Mouse (Mus musculus) layer of hippocampus, adult 9-10 months (tissue): ENCODE data around the gene Nmrk2.

Experiments
- DNase-seq: peaks from one replicate; pipeline ENCODE4 v3.0.0; 2022; ENCODE audit warnings: low spot score

Gene Nmrk2

DNA sequence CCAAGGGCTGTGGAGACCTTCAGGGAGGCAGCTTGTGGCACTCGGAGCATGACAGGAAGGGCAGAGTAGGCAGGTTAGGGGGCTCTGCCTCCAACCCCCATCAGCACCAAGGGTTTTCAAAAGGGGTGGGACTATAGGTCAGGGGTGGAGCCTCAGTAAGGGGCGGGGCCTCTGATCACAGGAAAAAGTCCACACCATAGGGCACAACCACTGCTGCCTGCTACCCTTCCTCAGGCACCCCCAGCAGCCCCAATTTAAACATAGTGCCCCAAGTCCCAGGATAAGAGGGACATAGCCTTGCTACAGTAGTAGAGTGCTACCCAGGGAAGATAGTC is 39.6 kb downstream of the Nmrk2 start:
- DNase-seq: no peak

- no peak for DNase-seq
These were observed 40.1 kb downstream of the Nmrk2 start for GRCm38 (mm10) chr10:81161602-81162317.

- DNase-seq: no peak
These were observed 47.1 kb downstream of the Nmrk2 start for GRCm38 (mm10) chr10:81154736-81155135.

DNA sequence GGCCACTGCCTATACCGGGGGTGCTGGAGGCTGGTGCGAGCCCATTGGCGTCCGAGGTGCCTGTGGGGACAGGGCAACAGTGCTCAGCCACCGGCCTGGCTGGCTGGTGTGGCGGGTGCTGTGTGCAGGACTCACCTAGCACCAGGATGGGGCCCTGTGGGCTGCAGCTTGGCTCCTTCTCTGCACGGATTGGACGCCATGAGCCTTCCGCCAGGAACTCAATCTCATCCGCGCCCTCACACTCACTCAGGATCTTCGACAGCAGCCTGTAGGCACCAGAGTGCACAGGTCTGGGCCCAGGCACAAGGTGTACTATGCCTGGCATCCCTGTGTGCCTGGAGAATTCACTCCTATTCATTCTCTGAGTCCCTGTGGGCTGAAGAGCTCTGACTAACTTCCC is 47.5 kb downstream of the Nmrk2 start:
- no peak for DNase-seq

DNA sequence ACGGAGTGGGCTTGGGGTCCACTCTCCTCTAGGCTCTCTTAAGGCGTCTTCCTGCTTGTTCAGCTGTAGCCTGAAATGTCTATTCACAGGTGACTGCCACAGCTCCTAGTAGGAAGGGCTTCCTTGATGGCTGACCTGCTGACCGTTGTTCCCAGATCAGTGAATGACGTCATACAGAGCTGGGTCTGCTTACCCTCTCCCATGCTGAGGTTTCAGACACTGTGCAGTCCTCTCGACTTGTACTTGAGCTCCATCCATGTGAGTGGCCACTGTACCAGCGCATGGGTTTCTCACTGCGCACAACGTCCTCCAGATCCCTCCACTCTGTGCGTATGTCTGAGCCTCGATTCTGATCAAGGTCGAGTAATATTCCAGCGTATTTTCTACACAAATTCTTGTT is 49.2 kb downstream of the Nmrk2 start:
- DNase-seq: no peak

DNA sequence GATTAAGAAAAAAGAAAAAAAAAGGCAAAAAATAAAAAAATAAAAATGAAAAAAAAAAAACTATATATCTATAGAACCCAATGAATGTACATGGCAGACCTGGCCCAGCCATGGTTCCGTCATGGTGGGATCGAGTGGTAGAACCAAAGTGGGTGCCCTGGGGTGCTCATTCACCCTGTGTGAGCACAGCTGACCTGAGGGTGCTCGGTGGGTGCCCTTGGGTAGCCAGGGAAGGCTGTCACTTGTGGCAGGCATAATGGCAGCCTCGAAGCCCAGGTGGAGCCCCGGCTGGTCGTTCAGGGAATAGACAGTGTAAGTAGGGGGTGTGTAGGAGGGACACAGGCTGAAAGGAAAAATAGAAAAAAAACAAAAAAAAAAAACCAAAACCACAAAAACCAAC is 50.6 kb downstream of the Nmrk2 start:
- no peak for DNase-seq
